Mouse (Mus musculus) kidney, postnatal 10 days (tissue): ENCODE results near the gene Hipk1.

Experiments
- DNase-seq: peaks from one replicate; pipeline ENCODE4 v3.0.0; 2021; ENCODE audit warnings: mixed read lengths

Hipk1 gene

GRCm38 (mm10) chr3:103714236-103714875, 77.0 kb downstream of the Hipk1 start:
- no peak for DNase-seq

- DNase-seq: peak; percentile 40
These were observed 79.2 kb downstream of the Hipk1 start for GRCm38 (mm10) chr3:103712196-103712595.

GRCm38 (mm10) chr3:103709470-103710040, 81.8 kb downstream of the Hipk1 start:
- no peak for DNase-seq

GRCm38 (mm10) chr3:103705426-103705825, 85.9 kb downstream of the Hipk1 start:
- DNase-seq: no peak

- no peak for DNase-seq
These were observed 86.7 kb downstream of the Hipk1 start for GRCm38 (mm10) chr3:103704661-103705060.

- no peak for DNase-seq
These were observed 94.9 kb downstream of the Hipk1 start for GRCm38 (mm10) chr3:103696388-103696925.

- DNase-seq: no peak
These were observed 95.8 kb downstream of the Hipk1 start for GRCm38 (mm10) chr3:103695556-103695955.

- DNase-seq: peak; percentile 32
These were observed 100.9 kb downstream of the Hipk1 start for GRCm38 (mm10) chr3:103690506-103690905.
